In the genomic region with DNA sequence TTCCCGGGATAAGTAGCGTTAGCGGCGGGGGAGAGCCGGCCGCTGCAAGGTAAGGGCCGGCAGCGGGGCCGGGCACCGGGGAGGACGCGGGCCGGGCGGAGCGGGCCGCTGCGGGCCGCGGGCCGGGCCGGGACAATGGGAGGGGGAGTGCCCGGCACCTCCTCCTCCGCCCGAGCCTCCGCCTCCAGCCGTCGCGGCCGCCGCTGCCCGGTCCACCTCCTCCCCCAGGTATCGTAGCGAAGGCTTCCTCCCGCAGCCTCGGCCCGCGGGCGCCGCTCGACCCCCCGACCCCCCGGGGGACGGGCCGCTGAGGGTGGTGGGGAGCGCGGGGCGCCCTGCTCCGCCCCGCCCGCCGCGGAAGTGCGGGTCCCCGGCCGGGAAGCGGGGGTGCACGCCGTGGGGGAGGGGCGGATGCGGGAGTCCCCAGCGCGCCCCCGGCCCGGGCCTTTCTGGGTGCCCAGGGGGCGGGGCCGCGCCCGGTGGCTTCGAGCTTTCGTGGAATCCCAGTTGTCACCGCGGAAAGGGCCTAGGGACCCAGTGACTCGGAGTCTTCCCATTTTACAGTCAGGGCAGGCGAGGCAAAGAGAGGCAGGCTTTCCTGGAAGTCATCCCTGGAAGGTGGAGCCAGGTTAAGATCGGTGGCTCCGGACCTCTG, we compare ENCODE assay signal across 8 mouse cellular contexts. TPM values are rescaled to one million over a fixed set of nuclear protein-coding genes. Genes with fewer than 3 reads are reported as not detected.
DNase-seq lines count a peak whose midpoint lies in the region; ATAC-seq and TF ChIP-seq lines count a peak whose summit lies in the region.

No protein-coding gene starts in this region.

- intact Hi-C loops in left cerebral cortex, adult 2 months (cut with DNase I): loop anchor here (2.0 to 5.0 kb wide), 2 partner anchors 405 to 669 kb away; a partner anchor contains a TSS

- peak overlapping the region; percentile 81 for H3K4me3 ChIP-seq in left cerebral cortex, adult 2 months
- H3K4me3 ChIP-seq in brown adipose tissue, adult 24 weeks (ENCODE audit: insufficient read depth, low read depth, low read length): peak overlapping the region; percentile 93
- H3K4me3 ChIP-seq in forebrain, postnatal 0 days (ENCODE audit: low read depth, low read length): peak overlapping the region; percentile 83
- H3K4me3 ChIP-seq in hindbrain, embryonic 13.5 days: peak overlapping the region; percentile 86
- H3K4me3 ChIP-seq in limb, embryonic 15.5 days: peak overlapping the region; percentile 86
- peak overlapping the region; percentile 86 for H3K4me3 ChIP-seq in midbrain, embryonic 14.5 days (replicated peaks; ENCODE audit: low read depth, low read length)

- DNase-seq in left cerebral cortex, adult 2 months (ENCODE audit: extremely low spot score in 1 of 2, low spot score in 2 of 2): peak; percentile 29 to 35
- DNase-seq in left cerebral cortex, adult 11 months (ENCODE audit: low spot score): no peak
- DNase-seq in forebrain, postnatal 0 days: peak; percentile 43
- DNase-seq in midbrain, embryonic 14.5 days: peak; percentile 67
- DNase-seq in testis, postnatal 10 days (ENCODE audit: low spot score): peak; percentile 83

- TF ChIP-seq CTCF in left cerebral cortex, adult 2 months (IDR thresholded peaks at IDR 0.05): no peak
- TF ChIP-seq CTCF in forebrain, postnatal 0 days (IDR thresholded peaks at IDR 0.05; ENCODE audit: low read depth): no peak

- H3K9ac ChIP-seq in forebrain, postnatal 0 days: peak overlapping the region; percentile 75
- H3K9ac ChIP-seq in hindbrain, embryonic 13.5 days: peak overlapping the region; percentile 87
- peak overlapping the region; percentile 90 for H3K9ac ChIP-seq in limb, embryonic 15.5 days
- H3K9ac ChIP-seq in midbrain, embryonic 14.5 days (replicated peaks; ENCODE audit: low read length): peak overlapping the region; percentile 85

- peak overlapping the region; percentile 81 for H3K27ac ChIP-seq in left cerebral cortex, adult 2 months
- peak overlapping the region; percentile 93 for H3K27ac ChIP-seq in brown adipose tissue, adult 24 weeks (replicated peaks; ENCODE audit: low read depth, low read length)
- peak overlapping the region; percentile 82 for H3K27ac ChIP-seq in forebrain, postnatal 0 days (ENCODE audit: low read depth, low read length)
- H3K27ac ChIP-seq in hindbrain, embryonic 13.5 days: peak overlapping the region; percentile 83
- H3K27ac ChIP-seq in limb, embryonic 15.5 days: peak overlapping the region; percentile 99
- H3K27ac ChIP-seq in midbrain, embryonic 14.5 days (replicated peaks; ENCODE audit: low read depth, low read length): peak overlapping the region; percentile 64

- no peaks in the 10 kb centered on the region for H3K27me3 ChIP-seq in forebrain, postnatal 0 days (ENCODE audit: insufficient read depth, low read length)
- no peaks in the 10 kb centered on the region for H3K27me3 ChIP-seq in hindbrain, embryonic 13.5 days
- H3K27me3 ChIP-seq in limb, embryonic 15.5 days: no peaks in the 10 kb centered on the region
- H3K27me3 ChIP-seq in midbrain, embryonic 14.5 days (ENCODE audit: control insufficient read depth, insufficient read depth, low read length): no peaks in the 10 kb centered on the region

- H3K4me2 ChIP-seq in forebrain, postnatal 0 days (ENCODE audit: low read depth): peak overlapping the region; percentile 82
- H3K4me2 ChIP-seq in hindbrain, embryonic 13.5 days: peak overlapping the region; percentile 82
- peak overlapping the region; percentile 63 for H3K4me2 ChIP-seq in limb, embryonic 15.5 days
- peak overlapping the region; percentile 85 for H3K4me2 ChIP-seq in midbrain, embryonic 14.5 days (ENCODE audit: low read length)

- under 1% methylated on average over 57 of the region's 76 CpGs for whole genome bisulfite sequencing in forebrain, postnatal 0 days
- WGBS in hindbrain, embryonic 13.5 days: 1% methylated on average over 56 of the region's 76 CpGs
- under 1% methylated on average over 44 of the region's 76 CpGs for WGBS in limb, embryonic 15.5 days
- under 1% methylated on average over 69 of the region's 76 CpGs for WGBS in midbrain, embryonic 14.5 days

- peak; percentile 24 for ATAC-seq in forebrain, postnatal 0 days
- ATAC-seq in hindbrain, embryonic 13.5 days (ENCODE audit: low FRiP score): peak; percentile 57
- peak; percentile 48 for ATAC-seq in limb, embryonic 15.5 days (ENCODE audit: insufficient number of reproducible peaks, low FRiP score, low TSS enrichment, low read depth)
- ATAC-seq in midbrain, embryonic 14.5 days (ENCODE audit: low FRiP score, low TSS enrichment): peak; percentile 75

- peaks cover 6% of the 10 kb centered on the region; the same call in 1 of the 2 replicates for H3K4me1 ChIP-seq in brown adipose tissue, adult 24 weeks (ENCODE audit: control insufficient read depth, insufficient read depth, insufficient read length, low read length)
- no peaks in the 10 kb centered on the region for H3K4me1 ChIP-seq in forebrain, postnatal 0 days (ENCODE audit: insufficient read depth)
- H3K4me1 ChIP-seq in hindbrain, embryonic 13.5 days (replicated peaks): peaks cover 24% of the 10 kb centered on the region
- peaks cover 39% of the 10 kb centered on the region for H3K4me1 ChIP-seq in limb, embryonic 15.5 days
- no peaks in the 10 kb centered on the region; the same call in 1 of the 2 replicates for H3K4me1 ChIP-seq in midbrain, embryonic 14.5 days (ENCODE audit: control insufficient read depth, insufficient read depth, low read length)

- no peaks in the 10 kb centered on the region for H3K36me3 ChIP-seq in forebrain, postnatal 0 days (ENCODE audit: insufficient read depth)
- H3K36me3 ChIP-seq in hindbrain, embryonic 13.5 days: no peaks in the 10 kb centered on the region
- H3K36me3 ChIP-seq in limb, embryonic 15.5 days: no peaks in the 10 kb centered on the region
- no peaks in the 10 kb centered on the region for H3K36me3 ChIP-seq in midbrain, embryonic 14.5 days (ENCODE audit: control insufficient read depth, insufficient read depth, low read length)

- no peaks in the 10 kb centered on the region for H3K9me3 ChIP-seq in forebrain, postnatal 0 days (ENCODE audit: low read length)
- no peaks in the 10 kb centered on the region for H3K9me3 ChIP-seq in hindbrain, embryonic 13.5 days
- no peaks in the 10 kb centered on the region for H3K9me3 ChIP-seq in limb, embryonic 15.5 days
- H3K9me3 ChIP-seq in midbrain, embryonic 14.5 days (ENCODE audit: control insufficient read depth, low read length): no peaks in the 10 kb centered on the region

RNA-seq across cellular contexts. Expression of a gene that starts 0.4 kb away (rescaled TPM):
- total RNA-seq in left cerebral cortex, adult 2 months (2021): 1 to 10 TPM; 6.9 to 7.5 TPM
- polyA plus RNA-seq in brown adipose tissue, adult 24 weeks (2012; ENCODE audit: insufficient read depth, insufficient read length, missing spikeins): 6.7 and 7.2 TPM in 2 replicates
- 6.0 and 9.4 TPM in 2 replicates for total RNA-seq in forebrain, postnatal 0 days (2014; rRNA removed)
- polyA plus RNA-seq in forebrain, postnatal 0 days (2015; fragmentation: Nextera tagmentation; extraction: Ambion mirVana): 2.6 and 6.2 TPM in 2 replicates
- 11.9 TPM in 2 replicates for polyA plus RNA-seq in hindbrain, embryonic 13.5 days (2015; fragmentation: Nextera tagmentation; extraction: Ambion mirVana)
- 51.0 and 52.1 TPM in 2 replicates for polyA plus RNA-seq in limb, embryonic 15.5 days (2015; fragmentation: Nextera tagmentation; extraction: Ambion mirVana)
- polyA plus RNA-seq in midbrain, embryonic 14.5 days (2014; fragmentation: Nextera tagmentation; extraction: Ambion mirVana): 5.8 and 9.6 TPM in 2 replicates

Comparison
In these comparisons a context has a peak if more than half of its experiments do, and no peak if none do; other contexts are left out.
1. ATAC-seq: peak in every context shown above with its lines; median percentile 75 in midbrain, embryonic 14.5 days; 57 in hindbrain, embryonic 13.5 days; 48 in limb, embryonic 15.5 days; 24 in forebrain, postnatal 0 days.